Mouse (Mus musculus) E14TG2a.4 (cell line): Measurements from ENCODE around the gene Slc22a14.

ENCODE experiments used
- CTCF ChIP-seq: conservative IDR thresholded peaks from 2 replicates; pipeline ENCODE4 v1.5.1; 2014; ENCODE audit warnings: low read length
- POU5F1 ChIP-seq: IDR thresholded peaks from 2 replicates; pipeline ENCODE4 v1.6.1; 2014; ENCODE audit warnings: low read length, borderline replicate concordance

- TF ChIP-seq CTCF (no peak), POU5F1 (no peak)
These were observed 124.0 kb downstream of the Slc22a14 start for GRCm38 (mm10) chr9:119241169-119241865.
